Mouse (Mus musculus) c-Kit-positive CD71-positive TER-119-positive erythroid progenitor cells, embryonic 14.5 days (primary cell): Measurements from ENCODE around the gene Cers4.

Experiments used
- DNase-seq: peaks from one replicate; pipeline ENCODE4 v3.0.0-alpha.2; 2013; ENCODE audit warnings: low spot score

Cers4 gene

DNA sequence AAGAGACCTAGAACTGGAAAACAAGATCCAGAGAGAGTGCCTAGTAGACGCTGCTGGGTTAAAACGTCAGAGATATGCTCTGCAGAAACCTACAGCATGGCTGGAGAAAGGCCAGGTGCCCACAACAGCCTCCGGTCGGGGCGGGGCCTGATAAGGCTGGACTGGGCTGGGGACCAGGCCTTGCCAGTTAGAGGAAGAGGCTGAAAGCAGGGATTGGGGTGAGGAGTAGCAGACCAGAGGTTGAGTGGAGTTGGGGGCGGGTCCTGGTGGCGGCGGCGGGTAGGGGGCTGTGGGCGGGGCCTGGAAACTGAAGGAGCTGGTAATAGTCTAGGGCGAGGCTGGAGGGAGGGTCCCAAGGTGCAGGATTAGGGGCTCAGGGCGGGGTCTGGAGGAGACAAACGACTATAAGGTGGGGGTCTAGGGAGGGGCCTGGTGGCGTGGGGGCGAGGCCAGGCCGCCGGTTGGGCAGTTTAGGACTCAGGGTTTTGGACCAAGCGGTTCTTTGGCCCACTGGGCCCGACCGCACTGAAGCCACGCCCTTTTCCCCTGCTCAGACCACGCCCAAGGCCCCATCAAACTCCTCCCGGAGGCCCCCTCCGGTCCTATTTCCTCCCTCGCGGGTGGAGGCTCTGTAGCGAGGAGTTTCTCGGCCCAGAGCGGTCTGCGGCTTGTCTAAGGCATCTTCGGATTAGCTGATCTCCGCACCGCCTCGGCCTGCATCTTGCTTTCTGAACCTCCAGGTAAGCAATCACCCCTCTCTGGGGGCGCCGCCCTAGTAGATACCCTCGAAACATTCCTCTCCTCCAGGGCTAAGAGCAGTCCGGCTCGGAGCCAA, at the start of gene Cers4:
TSS of gene Cers4 (plus strand) at position 176 of the 835 bp plus-strand sequence.
- DNase-seq = peak; percentile 32

DNA sequence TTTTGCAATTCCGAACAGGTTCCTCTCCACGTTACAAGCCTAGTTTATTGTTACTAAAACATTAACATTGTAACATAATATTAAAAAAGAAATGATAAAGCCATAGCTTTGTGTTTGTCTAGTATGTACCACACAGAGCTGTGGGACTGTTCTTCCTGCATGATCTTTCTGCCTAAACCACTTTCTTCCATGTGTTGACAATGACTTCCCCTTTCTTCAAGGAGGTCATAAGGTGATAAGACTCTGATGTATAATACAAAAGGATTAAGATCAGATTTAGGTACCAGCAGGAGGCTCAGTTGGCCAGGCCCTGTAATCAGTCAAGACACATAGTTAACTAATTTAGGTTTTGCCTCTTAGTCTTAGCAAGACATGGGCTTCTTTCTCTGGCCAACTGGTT, 34.7 kb upstream of the Cers4 start:
- no peak for DNase-seq

DNA sequence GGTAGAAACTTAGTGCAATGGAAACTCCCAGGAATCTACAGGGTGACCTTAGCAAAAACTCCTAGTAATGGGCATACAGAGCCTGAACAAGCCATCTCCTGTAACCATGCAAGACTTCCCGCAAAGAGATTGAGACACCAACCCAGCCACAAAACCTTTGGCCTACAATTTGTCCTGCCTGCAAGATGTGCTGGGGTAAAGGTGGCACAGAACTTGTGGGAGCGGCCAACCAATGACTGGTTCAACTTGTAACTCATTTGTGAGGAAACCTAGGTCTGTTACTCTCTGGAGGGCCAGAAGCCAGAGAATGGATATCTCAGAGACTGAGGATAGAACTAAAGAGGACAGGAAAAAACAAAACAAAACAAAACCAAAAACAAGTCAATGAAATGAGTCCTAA, 29.8 kb upstream of the Cers4 start:
- DNase-seq = no peak

DNA sequence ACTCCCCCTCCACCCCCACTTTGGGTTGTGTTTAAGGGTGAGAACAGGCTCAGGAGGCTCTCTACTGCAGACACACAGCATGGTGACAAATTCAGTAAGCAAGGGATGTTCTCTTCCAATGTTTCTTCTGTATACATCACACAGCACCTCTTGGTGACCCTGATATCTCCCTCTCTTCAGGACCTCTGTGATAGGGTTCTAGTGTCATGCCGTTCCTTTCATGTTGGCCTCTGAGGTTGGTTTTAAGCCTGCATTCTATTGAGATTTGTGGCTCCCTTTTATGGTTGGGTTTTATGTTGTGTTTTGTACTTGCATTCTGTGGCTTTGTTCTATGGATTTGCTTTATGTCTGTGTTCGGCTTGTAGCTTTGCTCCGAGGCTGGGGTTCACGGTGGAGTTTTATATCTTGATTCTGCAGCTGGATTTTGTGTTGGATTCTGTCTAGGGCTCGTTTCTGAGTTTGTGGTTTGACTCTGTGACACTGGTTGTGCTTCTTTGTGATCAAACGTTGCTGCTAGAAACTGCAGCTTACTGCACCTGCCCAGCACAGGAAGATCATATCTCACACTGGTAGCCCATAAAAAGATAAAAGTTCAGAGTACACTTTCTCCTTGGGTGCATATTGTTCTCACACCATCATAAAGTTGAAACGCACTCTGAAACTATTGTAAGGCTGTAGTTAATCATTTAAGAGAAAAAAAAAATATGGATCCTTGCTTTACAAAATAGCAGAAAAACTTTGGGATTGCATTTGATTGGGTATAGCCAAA, 18.2 kb upstream of the Cers4 start:
- DNase-seq = no peak

DNA sequence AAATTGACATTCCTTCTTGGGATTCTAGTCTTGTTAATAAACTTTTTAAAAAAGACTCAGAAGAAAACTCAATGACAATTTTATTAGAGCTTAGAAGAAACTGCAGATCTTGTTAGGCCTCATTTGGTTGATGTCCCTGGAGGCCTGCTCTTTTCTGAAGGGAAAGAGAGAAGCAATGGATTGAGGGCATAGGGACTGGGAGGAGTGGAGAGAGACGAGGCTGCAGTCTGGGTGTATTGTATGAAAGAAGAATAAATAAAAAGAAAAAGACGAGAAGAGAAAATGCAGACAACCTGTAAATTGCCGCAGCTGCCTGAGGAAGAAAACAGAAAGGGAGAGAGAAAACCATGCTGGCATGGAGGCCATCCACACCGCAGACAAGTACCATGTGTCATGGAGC, 11.7 kb upstream of the Cers4 start:
- no peak for DNase-seq

DNA sequence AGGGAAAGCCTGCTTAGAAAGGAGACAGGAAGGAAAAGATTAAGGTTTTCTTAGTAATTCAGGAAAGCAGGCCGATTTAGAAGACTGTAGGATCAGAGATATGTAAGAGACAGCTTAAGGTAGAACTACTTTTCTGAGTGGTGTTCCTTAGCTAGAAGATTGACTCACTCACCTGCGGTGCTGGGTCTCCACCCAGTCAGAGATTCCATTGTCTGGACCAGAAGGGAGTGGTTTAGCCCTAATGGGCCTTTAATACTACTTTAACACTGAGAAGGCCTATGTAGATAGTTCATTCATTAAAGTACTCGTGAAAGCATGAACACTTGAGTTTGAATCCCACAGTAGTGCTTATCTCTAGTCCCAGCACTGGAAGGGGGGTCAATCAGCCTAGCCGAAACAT, 11.2 kb upstream of the Cers4 start:
- no peak for DNase-seq

DNA sequence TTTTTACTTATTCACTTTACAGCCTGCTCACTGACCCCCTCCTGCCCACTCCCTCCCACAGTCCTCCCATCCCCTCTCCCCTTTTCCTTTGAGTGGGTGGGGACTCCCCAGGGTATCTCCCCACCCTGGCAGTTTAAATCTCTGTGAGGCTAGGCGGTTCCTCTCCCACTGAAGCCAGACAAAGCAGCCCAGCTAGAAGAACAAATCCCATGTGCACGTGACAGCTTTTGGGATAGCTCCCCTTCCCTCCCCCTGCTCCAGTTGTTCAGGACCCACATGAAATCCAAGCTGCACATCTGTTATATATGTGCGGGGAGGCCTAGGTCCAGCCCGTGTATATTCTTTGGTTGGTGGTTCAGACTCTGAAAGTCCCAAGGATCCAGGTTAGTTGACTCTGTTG, 10.3 kb upstream of the Cers4 start:
- no peak for DNase-seq

DNA sequence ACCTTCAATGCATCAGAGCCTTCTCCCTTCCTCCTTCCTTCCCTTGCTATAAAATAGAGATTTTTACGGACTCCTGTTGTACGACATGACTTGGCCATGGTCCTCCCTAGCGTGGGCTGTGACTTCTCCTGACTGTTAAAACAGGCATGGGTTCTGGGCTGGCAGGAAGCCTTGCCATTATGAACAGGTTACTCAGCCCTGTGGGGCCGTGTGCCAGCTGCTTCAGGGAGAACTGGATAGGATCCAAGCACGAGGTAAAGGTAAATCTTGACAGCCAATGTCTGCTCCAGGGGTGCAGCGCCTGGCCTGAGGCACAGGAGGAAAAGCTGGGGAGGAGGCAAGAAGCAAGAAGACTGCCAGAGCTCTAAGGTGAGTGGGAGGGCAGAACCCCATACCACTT, 9.5 kb upstream of the Cers4 start:
- no peak for DNase-seq

DNA sequence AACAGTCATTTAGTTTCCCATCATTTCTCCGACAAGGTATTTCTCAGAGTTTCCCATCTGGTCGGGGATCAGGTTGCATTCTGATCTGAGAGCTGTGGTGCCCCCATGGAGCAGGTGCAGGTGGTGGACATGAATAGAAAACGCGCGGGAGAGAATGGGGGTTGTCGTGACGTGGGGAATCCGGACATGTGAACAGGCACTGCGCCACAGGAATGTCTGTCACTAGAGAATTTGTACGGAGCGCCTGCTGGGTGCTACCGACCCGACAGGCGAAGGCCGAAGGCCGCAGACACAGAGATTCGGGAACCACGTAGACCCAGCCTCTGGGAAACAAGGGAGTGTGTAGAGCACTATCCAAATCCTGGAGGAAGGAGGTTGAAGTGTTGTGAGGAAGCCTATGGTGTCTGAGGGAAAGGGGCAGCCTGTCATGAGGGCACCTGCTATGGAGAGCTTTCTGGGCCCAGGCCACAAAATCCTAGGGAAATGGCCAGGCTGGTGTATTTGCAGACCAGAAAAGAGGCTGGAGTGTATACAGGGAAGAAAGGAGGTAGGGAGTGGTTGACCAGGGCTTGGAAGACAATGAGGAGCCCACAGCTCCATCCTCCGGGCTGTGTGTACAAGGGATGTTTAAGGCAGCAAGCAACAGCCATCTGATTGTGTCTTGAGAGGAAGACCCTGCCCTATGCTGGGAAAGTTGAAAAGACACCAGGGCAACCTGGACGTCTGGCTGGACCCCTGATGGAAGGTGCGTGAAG, 1.0 kb downstream of the Cers4 start:
- DNase-seq = no peak

DNA sequence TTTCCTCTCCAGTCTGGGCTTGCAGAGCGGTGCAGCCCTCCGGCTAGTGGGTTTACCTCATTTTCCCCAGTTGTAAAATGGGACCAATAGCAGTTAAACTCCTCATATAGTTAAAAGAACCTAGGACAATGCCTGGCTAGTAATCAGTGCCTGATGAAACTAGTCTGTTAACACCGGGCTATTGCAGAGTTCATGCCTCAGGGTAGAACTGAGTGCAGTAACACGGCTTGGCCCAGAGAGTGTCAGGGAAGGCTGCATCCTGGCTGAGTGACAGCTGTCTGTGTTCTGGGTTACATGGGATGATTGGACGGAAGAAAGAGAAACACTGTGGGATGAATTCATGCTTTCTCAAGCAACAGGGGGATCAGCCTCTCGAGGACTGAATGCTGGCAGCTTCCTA, 3.1 kb downstream of the Cers4 start:
- no peak for DNase-seq

DNA sequence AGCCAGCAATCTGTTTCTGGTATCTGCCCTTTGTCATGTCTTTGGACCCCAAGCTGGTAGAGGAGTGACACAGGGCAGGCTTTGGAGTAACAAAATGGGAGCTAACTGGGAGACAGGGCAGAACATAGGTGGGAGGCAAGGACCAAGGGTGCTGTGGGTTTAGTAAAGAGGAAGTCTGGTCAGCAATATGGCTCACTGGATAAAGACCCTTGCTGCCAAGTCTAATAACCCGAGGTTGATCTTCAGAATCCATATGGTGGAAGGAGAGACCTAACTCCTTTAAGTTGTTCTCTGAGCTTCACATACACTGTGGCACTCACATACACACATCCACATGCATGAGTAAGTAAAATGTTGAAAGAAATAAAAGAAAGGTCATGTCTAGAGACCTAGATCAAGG, 4.8 kb downstream of the Cers4 start:
- no peak for DNase-seq

DNA sequence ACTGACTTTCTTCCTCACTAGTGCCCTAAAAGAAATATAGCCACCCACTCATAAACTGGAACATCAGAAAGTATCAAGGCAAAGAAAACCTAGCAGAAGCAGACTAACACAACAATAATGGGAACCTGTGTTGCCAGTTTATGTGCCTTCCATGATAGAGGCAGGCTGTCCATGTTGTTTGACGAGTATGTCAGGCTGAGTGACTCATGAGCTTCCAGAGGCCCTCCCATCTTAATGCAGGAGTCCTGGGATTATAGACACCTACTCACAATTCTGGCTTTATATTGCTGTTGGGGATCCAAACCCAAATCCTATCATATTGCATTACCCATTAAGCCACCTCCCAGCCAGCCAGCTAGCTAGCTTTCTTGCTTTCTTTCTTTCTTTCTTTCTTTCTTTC, 12.5 kb downstream of the Cers4 start:
- no peak for DNase-seq

DNA sequence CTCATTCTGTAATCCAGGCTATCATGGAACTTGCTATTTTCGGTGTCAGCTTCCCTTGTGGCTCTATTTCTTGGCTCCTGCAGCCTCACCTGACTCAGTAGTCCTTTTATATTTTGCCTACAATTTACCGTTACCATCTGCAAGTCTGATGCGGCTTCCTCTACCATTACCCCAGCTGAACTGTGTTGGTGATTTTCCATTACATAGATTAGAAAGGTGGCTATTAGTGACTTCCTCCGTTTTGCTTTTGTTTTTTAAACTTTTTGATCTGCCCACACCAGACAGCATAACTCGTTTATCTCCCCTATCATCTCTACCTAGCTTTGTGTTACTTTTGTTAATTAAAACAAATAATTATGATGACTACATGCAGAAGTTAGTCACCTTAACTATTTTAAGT, 14.7 kb downstream of the Cers4 start:
- no peak for DNase-seq

DNA sequence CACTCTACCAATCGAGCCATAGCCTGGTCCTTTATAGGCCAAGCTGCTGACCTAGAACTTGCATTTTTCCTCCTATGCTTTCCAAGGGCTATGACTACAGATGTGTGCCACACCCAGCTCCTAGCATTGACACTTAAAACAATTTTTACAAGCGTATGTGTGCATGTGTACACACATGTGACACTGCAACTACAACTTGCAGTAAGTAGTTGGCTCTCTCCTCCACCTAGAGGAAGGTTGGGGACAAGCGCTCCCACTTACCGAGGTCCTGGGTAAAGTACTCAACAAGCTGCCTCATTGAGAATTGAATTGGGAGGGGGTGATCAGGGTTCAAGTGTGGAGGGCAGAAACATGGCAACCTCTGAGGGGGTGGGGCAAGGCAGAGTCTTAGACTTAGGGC, 18.0 kb downstream of the Cers4 start:
- no peak for DNase-seq

DNA sequence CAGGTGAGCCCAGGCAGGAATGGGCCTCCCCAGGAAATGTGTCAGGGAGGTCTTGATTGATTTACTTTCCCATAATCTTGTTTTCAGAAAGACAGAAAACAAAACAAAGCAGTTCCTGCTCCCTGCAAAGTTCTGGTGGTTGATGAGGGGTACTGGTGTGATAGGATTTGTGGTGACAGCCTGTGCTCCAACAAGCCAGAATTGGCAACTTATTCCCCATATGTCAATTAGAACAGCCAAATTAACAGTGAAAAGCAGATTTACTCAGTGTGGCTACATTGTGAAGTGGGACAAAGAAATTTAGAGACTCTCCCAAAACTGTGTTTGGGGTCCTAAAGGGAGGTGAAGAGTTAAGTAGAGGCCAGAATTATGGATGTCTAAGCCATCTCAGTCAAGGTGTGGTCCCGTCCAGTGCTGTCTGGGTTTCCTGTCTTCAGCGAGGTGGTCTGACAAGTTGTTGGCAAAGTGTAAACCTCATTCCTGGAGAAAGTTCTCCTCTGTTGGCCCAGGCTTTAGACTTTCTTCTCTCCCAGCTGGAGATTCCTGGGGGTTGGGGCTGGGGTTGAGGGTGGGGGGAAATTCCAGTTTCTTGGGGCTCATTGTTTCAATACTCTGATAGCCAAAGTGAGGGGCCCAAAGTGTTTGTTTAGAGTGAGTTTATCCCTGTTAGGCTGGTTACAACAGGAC, 18.7 kb downstream of the Cers4 start:
- no peak for DNase-seq

DNA sequence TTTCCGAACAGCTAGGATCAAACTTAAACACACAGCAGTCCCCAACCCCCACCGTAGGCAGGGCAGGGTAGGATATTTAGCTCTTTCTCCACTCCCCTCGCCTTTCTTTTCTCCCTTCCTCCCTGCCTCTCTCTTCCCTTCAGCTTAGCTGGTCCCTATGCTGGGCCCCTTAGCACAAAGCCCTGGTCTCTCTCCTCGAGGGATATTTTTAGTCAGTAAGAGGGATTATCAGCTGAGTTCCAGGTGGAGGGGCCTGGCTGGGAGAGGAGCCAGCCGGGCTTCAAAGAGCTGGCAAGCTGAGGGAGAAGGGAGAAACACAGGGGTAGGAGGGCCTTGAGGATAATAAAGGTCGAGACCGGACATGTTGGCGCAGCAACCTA, 19.3 kb downstream of the Cers4 start:
- no peak for DNase-seq

DNA sequence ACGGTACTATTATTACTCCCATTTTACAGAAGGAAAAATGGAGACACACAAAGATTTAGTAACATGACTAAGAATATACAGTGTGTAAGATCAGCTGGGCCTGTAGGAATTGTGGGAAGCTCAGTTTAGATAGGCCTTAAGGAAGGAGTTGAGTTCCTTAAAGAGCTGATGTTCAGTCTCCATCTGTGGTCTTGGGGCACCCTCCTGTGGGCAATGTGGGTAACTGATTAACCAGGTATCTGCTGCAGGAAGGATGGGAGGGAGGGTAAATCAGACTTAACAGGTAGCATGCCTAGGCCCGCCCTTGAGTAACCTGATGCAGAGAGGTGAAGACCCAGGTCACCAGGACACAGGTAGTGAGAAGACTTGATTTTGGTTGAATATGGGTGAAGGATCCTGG, 23.3 kb downstream of the Cers4 start:
- peak; percentile 4 for DNase-seq

DNA sequence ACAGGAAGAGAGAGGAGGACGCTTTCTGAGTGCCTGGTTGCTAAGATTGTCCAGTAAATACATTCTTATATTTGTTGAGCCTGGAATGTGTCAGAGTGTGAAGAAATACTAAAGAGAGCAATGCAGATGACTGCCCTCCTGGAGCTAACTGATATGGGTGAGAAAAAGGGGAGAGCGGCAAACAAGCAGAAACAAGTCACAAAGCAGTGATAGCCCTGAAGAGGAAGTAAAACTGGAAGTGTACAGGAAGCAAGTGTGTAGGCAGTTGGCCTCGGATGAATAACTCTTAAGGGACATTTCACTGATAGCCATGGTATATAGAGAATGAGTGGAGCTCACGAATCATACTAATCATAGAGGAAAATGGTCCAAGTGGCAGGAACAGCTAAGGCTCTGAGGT, 28.6 kb downstream of the Cers4 start:
- no peak for DNase-seq

DNA sequence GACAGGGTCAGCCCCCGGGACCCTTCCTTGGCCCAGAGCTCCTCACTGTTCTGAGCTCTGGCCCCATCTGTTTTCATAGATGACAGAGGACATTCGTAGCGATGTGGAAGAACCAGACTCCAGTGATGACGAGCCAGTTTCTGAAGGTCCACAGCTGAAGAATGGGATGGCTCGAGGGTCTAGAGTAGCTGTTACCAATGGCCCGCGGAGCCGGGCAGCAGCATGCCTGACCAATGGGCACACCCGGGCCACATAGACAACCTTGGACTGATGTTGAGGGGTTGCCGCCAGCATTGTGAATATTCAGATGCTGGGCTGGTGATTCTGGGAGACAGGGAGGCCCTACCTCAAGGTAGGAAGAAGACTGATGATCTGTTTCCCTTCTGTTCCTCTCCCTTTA, 30.7 kb downstream of the Cers4 start:
- no peak for DNase-seq
